Mouse (Mus musculus): ENCODE measurements around the gene 6430548M08Rik.
A peak's percentile ranks its signal among the peaks of the same experiment; 100 is the strongest.

The 6430548M08Rik gene

GRCm38 (mm10) chr8:120184850-120185792, 71.2 kb downstream of the 6430548M08Rik start:
- DNase-seq = no peak

- no peak for DNase-seq
These were observed 72.5 kb downstream of the 6430548M08Rik start for GRCm38 (mm10) chr8:120186454-120186853.

DNA sequence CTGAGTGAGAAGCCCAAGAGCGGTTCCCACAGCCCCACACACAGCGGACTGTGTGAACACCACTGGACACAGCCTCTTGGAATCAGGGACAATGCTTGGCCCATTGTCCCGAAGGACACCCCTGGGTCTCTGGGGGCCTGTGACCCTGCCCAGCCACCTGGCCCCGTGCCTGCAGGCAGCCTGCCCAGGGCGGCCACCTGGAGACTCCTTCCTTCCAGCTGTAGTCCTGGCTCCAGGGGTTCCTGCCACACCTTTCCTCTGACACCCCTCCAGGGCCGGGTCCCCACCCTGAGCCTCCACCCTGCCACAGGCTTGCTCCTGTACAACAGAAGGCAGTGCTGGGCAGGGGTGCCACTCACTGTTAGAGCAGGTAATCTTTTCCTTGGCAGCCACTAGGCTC, 74.6 kb downstream of the 6430548M08Rik start:
- DNase-seq = peak; percentile 59

GRCm38 (mm10) chr8:120189440-120189839, 75.5 kb downstream of the 6430548M08Rik start:
- DNase-seq = no peak

DNA sequence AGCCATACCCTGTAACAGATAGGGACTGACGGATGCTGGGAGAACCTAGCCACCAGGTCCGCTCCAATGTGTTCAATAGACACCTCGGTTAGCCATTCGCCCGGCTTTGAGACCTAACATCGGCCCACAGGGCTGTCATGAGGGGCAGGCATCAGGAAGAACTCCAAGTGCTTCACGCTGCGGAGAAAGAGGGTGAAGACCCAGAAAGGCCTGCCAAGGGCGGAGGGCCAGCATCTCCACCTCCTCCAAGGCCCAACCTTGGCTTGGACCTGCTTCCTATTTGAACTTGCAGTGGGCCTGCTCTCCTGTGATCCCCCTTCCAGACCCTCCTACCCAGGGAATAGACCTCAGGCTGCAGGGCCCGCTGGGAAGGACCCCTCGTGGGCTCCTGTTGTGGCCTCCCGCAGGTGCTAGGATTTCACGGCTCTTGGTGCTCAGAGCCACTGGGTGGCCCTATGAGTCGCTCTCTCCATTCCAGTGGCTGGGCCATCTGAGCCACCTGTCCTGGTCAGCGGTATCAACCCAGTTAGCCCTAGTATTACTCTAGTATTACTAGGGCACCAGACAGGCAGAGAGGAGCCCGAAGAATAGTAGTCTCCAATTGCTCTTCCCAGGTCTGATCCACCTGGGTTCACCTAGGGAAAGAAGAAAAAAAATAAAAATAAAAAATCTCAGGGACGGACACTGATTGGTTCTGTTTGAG, 76.3 kb downstream of the 6430548M08Rik start:
- DNase-seq = peak; percentile 67

- DNase-seq = peak; percentile 92
These were observed 77.0 kb downstream of the 6430548M08Rik start for GRCm38 (mm10) chr8:120190810-120191413.

GRCm38 (mm10) chr8:120191633-120192032, 77.7 kb downstream of the 6430548M08Rik start:
- DNase-seq = no peak

- DNase-seq = no peak
These were observed 78.2 kb downstream of the 6430548M08Rik start for GRCm38 (mm10) chr8:120192118-120192517.

GRCm38 (mm10) chr8:120201351-120201750, 87.4 kb downstream of the 6430548M08Rik start:
- no peak for DNase-seq

GRCm38 (mm10) chr8:120202546-120202945, 88.6 kb downstream of the 6430548M08Rik start:
- DNase-seq = no peak

DNA sequence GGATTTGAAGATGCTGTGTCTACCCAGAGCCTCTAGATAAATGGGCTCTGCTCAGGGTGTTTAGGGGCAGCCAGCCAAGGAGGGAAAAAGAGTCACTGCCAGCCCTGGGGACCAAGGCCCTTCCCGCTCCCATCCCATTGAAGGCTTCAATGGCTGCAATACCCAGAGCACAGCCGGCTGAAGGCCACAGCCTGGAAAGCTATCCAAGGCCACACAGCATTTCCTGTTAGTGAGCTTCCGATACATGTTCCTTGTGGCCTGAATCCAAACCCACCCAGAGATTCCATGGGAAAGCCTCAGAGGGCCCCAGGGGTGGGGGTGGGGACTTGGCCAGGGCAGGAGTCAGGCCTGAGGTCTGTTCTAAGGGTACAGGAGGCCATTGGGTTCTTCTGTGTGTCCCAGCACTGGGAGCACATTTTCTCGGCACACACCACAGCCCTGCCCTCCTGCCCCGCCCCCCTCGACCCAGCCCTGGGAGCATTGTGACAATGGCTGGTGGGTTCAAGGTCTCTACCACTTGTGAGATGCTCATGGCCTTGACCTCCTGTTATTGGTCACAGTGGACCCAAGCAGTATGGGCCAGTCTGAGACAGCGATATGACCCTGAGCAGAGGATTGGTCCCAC, 90.9 kb downstream of the 6430548M08Rik start:
- DNase-seq = no peak

DNA sequence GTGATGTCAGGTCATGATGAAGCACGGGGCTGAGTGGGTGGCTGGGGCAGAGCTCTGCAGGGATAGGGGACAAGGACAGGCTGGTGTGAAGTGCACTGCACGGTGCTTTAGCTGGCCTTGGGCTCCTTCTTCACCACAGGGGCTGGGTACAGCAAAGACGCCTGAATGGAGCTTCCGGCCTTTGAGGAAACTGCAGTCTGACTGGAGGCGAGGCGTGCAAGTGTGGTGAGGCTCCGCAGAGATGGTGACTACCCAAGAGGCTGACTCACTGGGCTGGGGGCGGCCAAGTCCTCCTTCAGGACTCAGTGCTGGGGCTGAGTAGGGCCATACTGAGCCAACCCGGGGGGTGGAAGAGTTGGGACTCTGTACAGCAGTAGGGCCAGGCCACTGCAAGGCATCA, 92.0 kb downstream of the 6430548M08Rik start:
- no peak for DNase-seq

DNA sequence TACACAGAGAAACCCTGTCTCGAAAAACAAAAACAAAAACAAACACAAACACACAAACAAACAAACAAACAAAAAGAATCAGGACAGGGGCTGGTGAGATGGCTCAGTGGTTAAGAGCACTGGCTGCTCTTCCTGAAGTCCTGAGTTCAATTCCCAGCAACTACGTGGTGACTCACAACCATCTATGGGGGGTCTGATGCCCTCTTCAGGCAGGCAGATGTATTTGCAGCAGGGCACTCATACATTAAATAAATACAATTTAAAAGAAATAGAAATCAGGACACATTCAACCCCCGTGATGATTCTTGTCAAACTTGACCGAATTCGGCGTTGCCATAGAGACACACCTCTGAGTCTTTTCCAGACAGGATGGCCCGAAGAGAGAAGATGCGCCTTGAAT, 93.4 kb downstream of the 6430548M08Rik start:
- DNase-seq = no peak

DNA sequence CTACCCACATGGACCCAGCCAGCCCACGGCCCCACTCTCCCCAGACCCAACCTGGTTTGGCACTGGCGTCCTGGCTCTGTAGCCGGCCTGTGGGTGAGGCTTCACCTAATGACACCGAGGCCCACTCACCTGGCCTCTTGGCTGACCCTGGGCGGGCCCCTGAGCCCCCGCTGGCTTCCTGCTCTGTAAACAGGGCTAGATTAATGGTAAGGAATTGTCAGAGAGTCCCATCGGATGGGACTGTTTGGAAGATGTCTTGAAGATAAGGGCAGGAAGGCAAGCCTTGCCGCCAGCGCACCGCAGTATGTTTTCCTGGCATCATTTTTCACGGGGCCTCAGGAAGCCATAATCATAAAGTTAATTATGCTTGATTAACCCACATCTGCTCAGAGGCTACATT, 94.2 kb downstream of the 6430548M08Rik start:
- DNase-seq = no peak

GRCm38 (mm10) chr8:120211345-120211744, 97.4 kb downstream of the 6430548M08Rik start:
- DNase-seq = no peak

DNA sequence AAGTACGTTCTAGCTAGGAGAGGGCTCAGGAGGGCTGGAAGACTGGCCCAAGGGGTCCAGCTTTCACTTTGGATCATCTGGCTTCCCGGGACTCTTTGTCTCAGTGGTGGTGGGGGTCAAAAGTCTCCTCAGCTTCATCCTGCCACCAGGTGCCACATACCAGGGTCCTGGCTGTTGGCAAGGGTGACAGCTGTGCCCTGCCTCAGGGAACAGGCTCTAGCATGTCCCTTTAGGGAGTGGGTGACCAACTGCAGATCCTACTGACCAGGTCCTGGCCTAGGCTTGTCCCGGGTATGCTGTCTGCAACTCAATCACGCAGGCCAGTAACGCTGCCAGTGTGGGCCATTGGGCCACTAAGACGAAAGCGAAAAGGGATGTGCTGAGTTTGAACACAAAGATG, 98.6 kb downstream of the 6430548M08Rik start:
- no peak for DNase-seq

DNA sequence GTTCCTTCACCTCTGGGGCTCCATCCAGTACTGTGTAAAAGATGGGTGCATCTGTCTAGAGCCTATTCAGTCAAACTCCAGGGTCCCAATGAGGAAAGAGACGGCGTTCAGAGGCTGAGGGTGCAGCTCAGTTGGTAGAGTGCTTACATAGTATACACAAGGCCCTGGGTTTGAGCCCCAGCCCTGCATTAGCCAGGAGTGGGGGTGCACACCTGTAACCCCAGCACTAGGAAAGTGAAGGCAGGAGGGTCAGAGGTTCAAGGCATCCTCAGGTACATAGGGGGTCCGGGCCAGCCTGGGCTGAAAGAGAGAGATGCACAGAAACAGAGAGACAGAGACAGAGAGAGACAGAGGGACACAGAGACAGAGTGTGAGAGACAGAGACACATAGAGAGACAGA, 99.3 kb downstream of the 6430548M08Rik start:
- peak; percentile 44 for DNase-seq

- peak; percentile 95 for DNase-seq
These were observed 100.0 kb downstream of the 6430548M08Rik start for GRCm38 (mm10) chr8:120213939-120214338.

All from cerebellum, adult 11-12 months (tissue).